Mouse (Mus musculus): ENCODE measurements around the gene Fbxw4.

Gene Fbxw4

GRCm38 (mm10) chr19:45615415-45616213 lies 44.5 kb downstream of the Fbxw4 start:
- DNase-seq (ENCODE audit: low spot score), result no peak

- DNase-seq (ENCODE audit: low spot score), result no peak
Measured at GRCm38 (mm10) chr19:45614928-45615327, 45.2 kb downstream of the Fbxw4 start.

GRCm38 (mm10) chr19:45614375-45614774 lies 45.7 kb downstream of the Fbxw4 start:
- no peak for DNase-seq (ENCODE audit: low spot score)

- DNase-seq (ENCODE audit: low spot score), result no peak
Measured at GRCm38 (mm10) chr19:45610823-45611222, 49.3 kb downstream of the Fbxw4 start.

GRCm38 (mm10) chr19:45608648-45609339 lies 51.3 kb downstream of the Fbxw4 start:
- no peak for DNase-seq (ENCODE audit: low spot score)

- peak; percentile 52 for DNase-seq (ENCODE audit: low spot score)
Measured at GRCm38 (mm10) chr19:45607479-45607878, 52.6 kb downstream of the Fbxw4 start.

GRCm38 (mm10) chr19:45606701-45607100 lies 53.4 kb downstream of the Fbxw4 start:
- DNase-seq (ENCODE audit: low spot score), result no peak

- DNase-seq (ENCODE audit: low spot score), result no peak
Measured at GRCm38 (mm10) chr19:45602606-45603005, 57.5 kb downstream of the Fbxw4 start.

GRCm38 (mm10) chr19:45597106-45597505 lies 63.0 kb downstream of the Fbxw4 start:
- no peak for DNase-seq (ENCODE audit: low spot score)

GRCm38 (mm10) chr19:45596434-45596833 lies 63.7 kb downstream of the Fbxw4 start:
- peak; percentile 45 for DNase-seq (ENCODE audit: low spot score)

GRCm38 (mm10) chr19:45596019-45596418 lies 64.1 kb downstream of the Fbxw4 start:
- peak; percentile 51 for DNase-seq (ENCODE audit: low spot score)

GRCm38 (mm10) chr19:45595481-45595880 lies 64.6 kb downstream of the Fbxw4 start:
- DNase-seq (ENCODE audit: low spot score), result no peak

GRCm38 (mm10) chr19:45594079-45594478 lies 66.0 kb downstream of the Fbxw4 start:
- DNase-seq (ENCODE audit: low spot score), result no peak

GRCm38 (mm10) chr19:45592916-45593315 lies 67.2 kb downstream of the Fbxw4 start:
- DNase-seq (ENCODE audit: low spot score), result no peak

- DNase-seq (ENCODE audit: low spot score), result no peak
Measured at GRCm38 (mm10) chr19:45591704-45592103, 68.4 kb downstream of the Fbxw4 start.

GRCm38 (mm10) chr19:45589761-45590160 lies 70.4 kb downstream of the Fbxw4 start:
- no peak for DNase-seq (ENCODE audit: low spot score)

GRCm38 (mm10) chr19:45587509-45588292 lies 72.4 kb downstream of the Fbxw4 start:
- DNase-seq (ENCODE audit: low spot score), result no peak

GRCm38 (mm10) chr19:45586850-45587249 lies 73.3 kb downstream of the Fbxw4 start:
- no peak for DNase-seq (ENCODE audit: low spot score)

GRCm38 (mm10) chr19:45584856-45585620 lies 75.1 kb downstream of the Fbxw4 start:
- DNase-seq (ENCODE audit: low spot score), result no peak

GRCm38 (mm10) chr19:45583136-45583535 lies 77.0 kb downstream of the Fbxw4 start:
- DNase-seq (ENCODE audit: low spot score), result no peak

- no peak for DNase-seq (ENCODE audit: low spot score)
Measured at GRCm38 (mm10) chr19:45582161-45582560, 78.0 kb downstream of the Fbxw4 start.

- DNase-seq (ENCODE audit: low spot score), result peak; percentile 78
Measured at GRCm38 (mm10) chr19:45581257-45581656, 78.9 kb downstream of the Fbxw4 start.

All from embryo, embryonic 10 days (tissue).